Comparison of ENCODE assay signal across 32 mouse cellular contexts in the genomic region with DNA sequence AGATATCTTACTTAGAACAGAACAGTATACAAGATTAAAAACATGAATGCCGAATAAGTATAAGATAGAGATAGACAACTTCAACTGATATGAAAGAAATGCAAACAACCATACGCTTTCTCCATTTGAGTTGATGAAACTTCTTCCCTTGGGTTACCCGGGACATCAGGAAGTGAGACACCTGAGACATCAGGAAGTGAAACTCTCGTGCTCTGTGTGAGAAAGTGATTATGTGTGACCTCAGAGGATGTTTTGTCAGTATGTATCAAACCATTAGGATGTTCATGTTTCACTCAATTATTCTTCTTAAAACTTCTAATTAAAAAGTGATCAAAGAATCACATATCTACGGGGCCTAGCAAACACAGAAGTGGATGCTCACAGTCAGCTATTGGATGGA.
DNase-seq lines count a peak whose midpoint lies in the region; ATAC-seq lines count a peak whose summit lies in the region.
"Had no signal": no experiment of that assay in that cellular context is flagged by ENCODE, and none has a peak within 500 bp of the region (broad histone marks: within the 10 kb centered on the region; RNA-seq: fewer than 3 reads in every experiment).

No protein-coding gene starts in this region.

- H3K4me1 ChIP-seq in hindbrain, embryonic 12.5 days = peaks cover 8% of the 10 kb centered on the region; the same call in 1 of the 2 replicates
- H3K4me1 ChIP-seq: liver, embryonic 13.5 days; midbrain, embryonic 15.5 days had no signal

- H3K27ac ChIP-seq in hindbrain, embryonic 12.5 days = no peak overlapping the region
- H3K27ac ChIP-seq: embryonic facial prominence, embryonic 13.5 days; forebrain, embryonic 10.5 days; hindbrain, embryonic 13.5 days; liver, embryonic 13.5 days; macrophage; midbrain, embryonic 10.5 days; midbrain, embryonic 15.5 days; neural tube, embryonic 12.5 days had no signal

- no peak overlapping the region for H3K4me3 ChIP-seq in hindbrain, embryonic 12.5 days
- H3K4me3 ChIP-seq: embryonic facial prominence, embryonic 13.5 days; forebrain, embryonic 10.5 days; hindbrain, embryonic 13.5 days; liver, embryonic 13.5 days; midbrain, embryonic 10.5 days; midbrain, embryonic 15.5 days; myocyte; neural tube, embryonic 12.5 days had no signal

- no peaks in the 10 kb centered on the region; the same call in 1 of the 2 replicates for H3K27me3 ChIP-seq in splenic B cell, adult 2 months (ENCODE audit: control insufficient read depth, insufficient read depth, low read length, poor library complexity, severe bottlenecking)
- no peaks in the 10 kb centered on the region for H3K27me3 ChIP-seq in hindbrain, embryonic 12.5 days
- H3K27me3 ChIP-seq: embryonic facial prominence, embryonic 13.5 days; hindbrain, embryonic 13.5 days; liver, embryonic 13.5 days; midbrain, embryonic 15.5 days; neural tube, embryonic 12.5 days had no signal

- no peak overlapping the region for H3K9ac ChIP-seq in hindbrain, embryonic 12.5 days
- H3K9ac ChIP-seq: embryonic facial prominence, embryonic 13.5 days; hindbrain, embryonic 13.5 days; liver, embryonic 13.5 days; midbrain, embryonic 15.5 days; neural tube, embryonic 12.5 days had no signal

- no peak overlapping the region for H3K4me2 ChIP-seq in hindbrain, embryonic 12.5 days (replicated peaks)
- H3K4me2 ChIP-seq: embryonic facial prominence, embryonic 13.5 days; heart, embryonic 11.5 days; hindbrain, embryonic 13.5 days; liver, embryonic 13.5 days; midbrain, embryonic 15.5 days; neural tube, embryonic 12.5 days had no signal

- peak; percentile 85 for ATAC-seq in inflammation-experienced regulatory T-cells, adult 6 months
- ATAC-seq in hindbrain, embryonic 12.5 days (ENCODE audit: low FRiP score) = no peak
- ATAC-seq: forebrain, embryonic 16.5 days; midbrain, embryonic 15.5 days had no signal

- 90% methylated on average over 5 of the region's 5 CpGs for WGBS in hindbrain, embryonic 12.5 days

- H3K9me3 ChIP-seq in hindbrain, embryonic 12.5 days (replicated peaks) = no peaks in the 10 kb centered on the region
- H3K9me3 ChIP-seq: embryonic facial prominence, embryonic 13.5 days; forebrain, embryonic 10.5 days; hindbrain, embryonic 13.5 days; liver, embryonic 13.5 days; midbrain, embryonic 10.5 days; midbrain, embryonic 15.5 days; neural tube, embryonic 12.5 days had no signal

- H3K36me3 ChIP-seq in splenic B cell, adult 2 months (ENCODE audit: control insufficient read depth, insufficient read depth, low read length, poor library complexity, severe bottlenecking) = no peaks in the 10 kb centered on the region
- H3K36me3 ChIP-seq in hindbrain, embryonic 12.5 days = no peaks in the 10 kb centered on the region
- H3K36me3 ChIP-seq: embryonic facial prominence, embryonic 13.5 days; forebrain, embryonic 10.5 days; hindbrain, embryonic 13.5 days; liver, embryonic 13.5 days; midbrain, embryonic 10.5 days; midbrain, embryonic 15.5 days; neural tube, embryonic 12.5 days had no signal

- DNase-seq in spleen, postnatal 36 days (ENCODE audit: low spot score in 2 of 2) = peak; percentile 68 to 74
- DNase-seq in spleen, postnatal 14 days (ENCODE audit: low spot score in 2 of 2) = no peak
- DNase-seq in T-cell, adult 2 months (ENCODE audit: low spot score) = peak; percentile 26
- peak; percentile 84 for DNase-seq in splenic B cell, adult 2 months (ENCODE audit: low read depth, low spot score)
- no peak for DNase-seq in gastrocnemius, postnatal 25 days
- no peak for DNase-seq in cerebellum, adult 11 months
- DNase-seq: adrenal gland, adult 8-10 months; cerebellum, adult 9-10 months; gastrocnemius, postnatal 14 days; heart, adult 18-20 months; heart, postnatal 36 days; kidney, adult 18-20 months; kidney, postnatal 36 days; layer of hippocampus, postnatal 36 days; left cerebral cortex, postnatal 4 days; liver, embryonic 13.5 days; lung, adult 2 months; lung, postnatal 10 days; right cerebral cortex, postnatal 4 days; thymus, postnatal 4 days had no signal

Comparison
In these comparisons a context has a peak if more than half of its experiments do, and no peak if none do; other contexts are left out.
1. DNase-seq: peak in spleen, postnatal 36 days (2 of 2), T-cell, adult 2 months (single experiment) and splenic B cell, adult 2 months (single experiment); none in spleen, postnatal 14 days (0 of 2), gastrocnemius, postnatal 25 days (single experiment) and cerebellum, adult 11 months (single experiment).